Mouse (Mus musculus) liver, adult (tissue): Measurements from ENCODE around the gene Noc2l.

ENCODE experiments used
- GATA4 ChIP-seq: IDR thresholded peaks from 2 replicates; pipeline ENCODE4 v1.6.1; 2014; ENCODE audit warnings: mild to moderate bottlenecking, low read length; ENCODE audit not compliant: insufficient replicate concordance

Noc2l gene

GRCm38 (mm10) chr4:156235360-156235770 lies 445 bp upstream of the Noc2l start:
- no peak for TF ChIP-seq GATA4

- TF ChIP-seq GATA4, result no peak
Measured at GRCm38 (mm10) chr4:156236651-156237447, 1.0 kb downstream of the Noc2l start.

GRCm38 (mm10) chr4:156249567-156249966 lies 13.8 kb downstream of the Noc2l start:
- TF ChIP-seq GATA4, result no peak

GRCm38 (mm10) chr4:156251081-156251480 lies 15.3 kb downstream of the Noc2l start:
- no peak for TF ChIP-seq GATA4

DNA sequence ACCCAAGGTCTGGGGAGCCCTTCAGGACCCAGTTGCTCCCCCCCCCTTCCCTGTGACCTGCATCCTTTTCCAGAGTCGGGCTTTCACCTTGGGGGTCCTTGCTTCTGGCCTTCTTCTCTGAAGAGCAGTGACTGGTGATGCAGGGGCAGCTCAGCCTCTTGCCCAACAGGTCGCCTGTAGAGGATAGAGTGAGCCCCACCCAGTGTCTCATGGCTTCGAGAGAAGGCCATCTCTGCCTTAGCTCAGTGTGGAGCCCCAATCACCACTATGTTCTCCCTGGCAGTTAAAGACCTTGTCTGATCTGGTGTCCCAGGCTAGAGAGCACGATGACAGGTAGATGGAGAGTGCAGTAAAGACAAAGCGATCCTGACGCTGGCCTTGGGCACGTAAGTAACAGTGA lies 16.3 kb downstream of the Noc2l start:
- no peak for TF ChIP-seq GATA4

- TF ChIP-seq GATA4, result no peak
Measured at GRCm38 (mm10) chr4:156252619-156253018, 16.8 kb downstream of the Noc2l start.

- TF ChIP-seq GATA4, result no peak
Measured at GRCm38 (mm10) chr4:156253043-156253442, 17.2 kb downstream of the Noc2l start.

DNA sequence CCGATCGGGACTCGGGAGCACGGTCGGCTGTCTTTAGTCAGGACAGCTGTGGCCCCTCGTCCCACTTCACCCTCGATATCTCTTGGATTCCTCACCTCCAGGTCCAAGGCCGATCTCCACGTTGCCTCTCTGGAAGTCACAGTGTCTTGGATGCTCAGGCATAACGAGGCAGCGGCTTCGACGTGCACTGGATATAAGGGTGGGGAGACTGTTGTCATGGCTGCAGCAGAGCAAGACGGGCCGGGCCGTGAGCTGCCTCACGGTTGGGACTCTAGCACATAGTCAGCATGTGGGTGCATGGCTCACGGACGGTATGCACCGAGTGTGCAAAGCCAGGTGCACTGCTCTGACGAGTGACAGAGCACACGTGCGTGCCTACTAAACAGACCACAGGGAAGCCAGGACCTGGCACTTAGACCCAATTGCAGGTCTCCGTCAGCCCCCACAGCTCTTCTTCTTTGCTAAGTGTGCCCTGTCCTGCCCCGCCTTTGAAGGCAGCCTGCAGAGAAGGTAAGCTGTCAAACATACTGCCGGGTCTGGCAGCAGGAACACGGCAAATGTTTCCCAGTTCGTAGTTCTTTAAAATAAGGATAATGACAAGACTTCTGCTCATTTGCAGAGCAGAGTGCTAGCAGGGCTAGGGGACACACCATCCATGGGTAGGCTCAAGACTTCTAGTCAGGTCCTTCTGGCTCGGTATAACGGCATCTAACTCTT lies 18.7 kb downstream of the Noc2l start:
- no peak for TF ChIP-seq GATA4

- TF ChIP-seq GATA4, result no peak
Measured at GRCm38 (mm10) chr4:156255078-156255839, 19.4 kb downstream of the Noc2l start, which contains the start of gene Samd11. Gene Samd11, minus strand, starts transcription at chr4:156255657.
